Comparison of ENCODE assay signal across 22 mouse cellular contexts in the genomic region with DNA sequence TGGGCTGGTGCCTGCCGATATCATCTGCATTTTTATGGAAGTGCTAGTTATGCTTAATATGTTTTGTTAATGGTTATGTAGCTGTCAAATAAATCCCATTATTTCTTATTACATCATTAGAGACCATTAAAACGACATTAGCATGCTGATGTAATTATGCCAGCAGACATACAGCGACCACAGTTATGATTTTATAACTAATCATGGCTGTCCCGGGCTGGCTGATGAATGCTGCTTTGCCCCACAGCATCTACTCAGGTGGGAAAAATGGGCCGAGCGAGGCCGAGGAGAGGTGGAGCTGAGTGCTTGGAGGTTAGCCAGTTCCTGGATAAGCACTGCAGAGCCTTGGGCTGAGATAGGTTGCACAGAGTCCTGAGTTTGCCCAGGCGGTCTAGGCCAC.
DNase-seq lines count a peak whose midpoint lies in the region; ATAC-seq and TF ChIP-seq lines count a peak whose summit lies in the region.
"Had no signal": no experiment of that assay in that cellular context is flagged by ENCODE, and none has a peak within 500 bp of the region (broad histone marks: within the 10 kb centered on the region; RNA-seq: fewer than 3 reads in every experiment).

No protein-coding gene starts in this region.

- H3K27me3 ChIP-seq in hindbrain, embryonic 12.5 days = no peaks in the 10 kb centered on the region; the same call in 1 of the 2 replicates
- no peaks in the 10 kb centered on the region for H3K27me3 ChIP-seq in hindbrain, embryonic 10.5 days (ENCODE audit: insufficient read depth, poor library complexity, severe bottlenecking)
- no peaks in the 10 kb centered on the region for H3K27me3 ChIP-seq in neural tube, embryonic 12.5 days (replicated peaks)
- H3K27me3 ChIP-seq in hindbrain, postnatal 0 days (ENCODE audit: insufficient read depth, low read length) = no peaks in the 10 kb centered on the region
- H3K27me3 ChIP-seq in neural tube, embryonic 15.5 days (replicated peaks) = no peaks in the 10 kb centered on the region
- H3K27me3 ChIP-seq: forebrain, embryonic 15.5 days had no signal

- peaks cover 16% of the 10 kb centered on the region for H3K4me1 ChIP-seq in hindbrain, embryonic 12.5 days
- H3K4me1 ChIP-seq in hindbrain, embryonic 10.5 days (replicated peaks) = peaks cover 18% of the 10 kb centered on the region
- peaks cover 5% of the 10 kb centered on the region; the same call in 1 of the 2 replicates for H3K4me1 ChIP-seq in neural tube, embryonic 12.5 days
- peaks cover 7% of the 10 kb centered on the region; the same call in 1 of the 2 replicates for H3K4me1 ChIP-seq in hindbrain, postnatal 0 days (ENCODE audit: insufficient read depth, low read length)
- peaks cover 30% of the 10 kb centered on the region for H3K4me1 ChIP-seq in neural tube, embryonic 15.5 days
- H3K4me1 ChIP-seq: forebrain, embryonic 10.5 days had no signal

- no peak overlapping the region for H3K4me3 ChIP-seq in hindbrain, embryonic 12.5 days
- H3K4me3 ChIP-seq in hindbrain, embryonic 10.5 days = no peak overlapping the region
- H3K4me3 ChIP-seq in neural tube, embryonic 12.5 days = no peak overlapping the region
- H3K4me3 ChIP-seq in hindbrain, postnatal 0 days (ENCODE audit: low read length) = no peak overlapping the region
- H3K4me3 ChIP-seq in neural tube, embryonic 15.5 days (replicated peaks) = no peak overlapping the region
- H3K4me3 ChIP-seq: forebrain, embryonic 10.5 days; forebrain, embryonic 15.5 days had no signal

- no peak for TF ChIP-seq CTCF in hindbrain, postnatal 0 days (IDR thresholded peaks at IDR 0.05; ENCODE audit: low read depth)

- H3K27ac ChIP-seq in hindbrain, embryonic 12.5 days = no peak overlapping the region
- no peak overlapping the region for H3K27ac ChIP-seq in hindbrain, embryonic 10.5 days
- H3K27ac ChIP-seq in neural tube, embryonic 12.5 days = no peak overlapping the region
- H3K27ac ChIP-seq in hindbrain, postnatal 0 days = no peak overlapping the region
- 0 out of 2 replicates have a peak overlapping the region, but pooled peaks have one; percentile 34 for H3K27ac ChIP-seq in neural tube, embryonic 15.5 days (replicated peaks)
- H3K27ac ChIP-seq: forebrain, embryonic 10.5 days; forebrain, embryonic 15.5 days had no signal

- no peak for DNase-seq in hindbrain, embryonic 10.5 days (ENCODE audit: low spot score)
- DNase-seq in neural tube, embryonic 10.5 days (ENCODE audit: extremely low spot score, low spot score) = no peak
- no peak for DNase-seq in hindbrain, postnatal 0 days (ENCODE audit: low spot score)
- DNase-seq in cerebellum, postnatal 36 days = no peak
- no peak for DNase-seq in cerebellum, adult 9-11 months
- DNase-seq: adrenal gland, adult 2 months; adrenal gland, postnatal 14 days; B cell, adult 2 months; cerebellum, adult 11 months; cerebellum, adult 2 months; cerebellum, postnatal 10 days; gastrocnemius, postnatal 25 days; kidney, adult 18-20 months had no signal

- H3K9me3 ChIP-seq in hindbrain, embryonic 12.5 days (replicated peaks) = peaks cover 6% of the 10 kb centered on the region; the same call in 1 of the 2 replicates
- no peaks in the 10 kb centered on the region for H3K9me3 ChIP-seq in hindbrain, embryonic 10.5 days
- H3K9me3 ChIP-seq in neural tube, embryonic 12.5 days = no peaks in the 10 kb centered on the region
- no peaks in the 10 kb centered on the region for H3K9me3 ChIP-seq in hindbrain, postnatal 0 days (ENCODE audit: low read length)
- no peaks in the 10 kb centered on the region for H3K9me3 ChIP-seq in neural tube, embryonic 15.5 days (replicated peaks)
- H3K9me3 ChIP-seq: forebrain, embryonic 10.5 days; forebrain, embryonic 15.5 days had no signal

- no peak overlapping the region for H3K9ac ChIP-seq in hindbrain, embryonic 12.5 days
- H3K9ac ChIP-seq in neural tube, embryonic 12.5 days = no peak overlapping the region
- H3K9ac ChIP-seq in hindbrain, postnatal 0 days (replicated peaks; ENCODE audit: low read length) = no peak overlapping the region
- no peak overlapping the region for H3K9ac ChIP-seq in neural tube, embryonic 15.5 days (replicated peaks)
- H3K9ac ChIP-seq: forebrain, embryonic 15.5 days had no signal

- WGBS in hindbrain, embryonic 12.5 days = 79% methylated on average over 8 of the region's 8 CpGs
- 92% methylated on average over 8 of the region's 8 CpGs for WGBS in hindbrain, embryonic 10.5 days
- WGBS in neural tube, embryonic 12.5 days = 81% methylated on average over 8 of the region's 8 CpGs
- WGBS in hindbrain, postnatal 0 days = 69% methylated on average over 8 of the region's 8 CpGs
- 36% methylated on average over 8 of the region's 8 CpGs for WGBS in neural tube, embryonic 15.5 days

- no peak overlapping the region for H3K4me2 ChIP-seq in hindbrain, embryonic 12.5 days (replicated peaks)
- H3K4me2 ChIP-seq in neural tube, embryonic 12.5 days (replicated peaks) = no peak overlapping the region
- H3K4me2 ChIP-seq in hindbrain, postnatal 0 days (ENCODE audit: low read depth, low read length) = no peak overlapping the region
- H3K4me2 ChIP-seq in neural tube, embryonic 15.5 days = no peak overlapping the region
- H3K4me2 ChIP-seq: forebrain, embryonic 15.5 days; heart, embryonic 11.5 days had no signal

- no peaks in the 10 kb centered on the region for H3K36me3 ChIP-seq in hindbrain, embryonic 12.5 days
- H3K36me3 ChIP-seq in hindbrain, embryonic 10.5 days = no peaks in the 10 kb centered on the region
- H3K36me3 ChIP-seq in neural tube, embryonic 12.5 days = no peaks in the 10 kb centered on the region
- no peaks in the 10 kb centered on the region for H3K36me3 ChIP-seq in hindbrain, postnatal 0 days (ENCODE audit: insufficient read depth, low read length)
- no peaks in the 10 kb centered on the region for H3K36me3 ChIP-seq in neural tube, embryonic 15.5 days
- H3K36me3 ChIP-seq: forebrain, embryonic 10.5 days; forebrain, embryonic 15.5 days; G1E had no signal

- ATAC-seq in hindbrain, embryonic 12.5 days (ENCODE audit: low FRiP score) = peak; percentile 12; the same call in 1 of the 2 replicates
- ATAC-seq in neural tube, embryonic 12.5 days (ENCODE audit: low FRiP score, low read depth) = peak; percentile 48; the same call in 1 of the 2 replicates
- ATAC-seq in hindbrain, postnatal 0 days = 0 out of 2 replicates have a peak, but pooled peaks have one; percentile 44
- ATAC-seq in neural tube, embryonic 15.5 days (ENCODE audit: low FRiP score) = peak; percentile 83
- ATAC-seq: forebrain, embryonic 15.5 days; inflammation-experienced regulatory T-cells, adult 6 months; intestine, embryonic 16.5 days had no signal

Comparison
In these comparisons a context has a peak if more than half of its experiments do, and no peak if none do; other contexts are left out.
1. ATAC-seq: peak in every context shown above with its lines; median percentile 83 in neural tube, embryonic 15.5 days; 48 in neural tube, embryonic 12.5 days; 44 in hindbrain, postnatal 0 days; 12 in hindbrain, embryonic 12.5 days.